Mouse (Mus musculus) small intestine, adult 2 months (tissue): Measurements from ENCODE around the gene Ston2.

Source experiments
- CTCF ChIP-seq: fragments of 200-500 bp; IDR thresholded peaks from 2 replicates; pipeline ENCODE4 v1.5.1; 2012; ENCODE audit warnings: low read depth, mild to moderate bottlenecking, control low read depth, inconsistent platforms, low read length, moderate library complexity, mixed read lengths; ENCODE audit not compliant: insufficient replicate concordance, insufficient read length; ENCODE audit errors: extremely low read depth
- POLR2A ChIP-seq: fragments of 200-500 bp; IDR thresholded peaks from 2 replicates; pipeline ENCODE4 v1.6.1; 2012; ENCODE audit warnings: low read depth, mild to moderate bottlenecking, control low read depth, inconsistent platforms, low read length, moderate library complexity

- TF ChIP-seq CTCF (no peak), POLR2A (no peak)
Observed at GRCm38 (mm10) chr12:91749543-91750184, 38.5 kb downstream of the Ston2 start.
